Mouse (Mus musculus) embryonic facial prominence, embryonic 12.5 days (tissue): ENCODE results near the gene Sv2a. TPM values are rescaled to one million over a fixed set of nuclear protein-coding genes. Genes with fewer than 3 reads are reported as not detected.

Experiments
- ATAC-seq: fragments of 200-750 bp; cut with Nextera tagmentation; 2 replicates; pipeline ENCODE4 v1.8.0; 2017; ENCODE audit not compliant: insufficient number of reproducible peaks, insufficient read depth, low FRiP score, low TSS enrichment
- H3K27ac ChIP-seq: fragments of 300-500 bp; sonication (generic); 2 replicates; pipeline ENCODE4 v1.5.1; 2016; ENCODE audit warnings: mild to moderate bottlenecking
- H3K27me3 ChIP-seq: fragments of 300-500 bp; sonication (generic); 2 replicates; pipeline ENCODE4 v1.6.1; 2016; ENCODE audit warnings: mild to moderate bottlenecking, moderate library complexity
- H3K36me3 ChIP-seq: fragments of 300-500 bp; sonication (generic); 2 replicates; pipeline ENCODE4 v1.6.1; 2016; ENCODE audit warnings: mild to moderate bottlenecking
- H3K4me1 ChIP-seq: fragments of 300-500 bp; sonication (generic); 2 replicates; pipeline ENCODE4 v1.6.1; 2016
- H3K4me2 ChIP-seq: fragments of 300-500 bp; sonication (generic); replicated peaks from 2 replicates; pipeline ENCODE4 v1.6.1; 2016; ENCODE audit warnings: mild to moderate bottlenecking, moderate library complexity
- H3K4me3 ChIP-seq: fragments of 300-500 bp; sonication (generic); 2 replicates; pipeline ENCODE4 v1.5.1; 2016; ENCODE audit warnings: mild to moderate bottlenecking
- H3K9ac ChIP-seq: fragments of 300-500 bp; sonication (generic); 2 replicates; pipeline ENCODE4 v1.6.1; 2016; ENCODE audit warnings: mild to moderate bottlenecking, moderate library complexity
- H3K9me3 ChIP-seq: fragments of 300-500 bp; sonication (generic); 2 replicates; pipeline ENCODE4 v1.6.1; 2016; ENCODE audit warnings: mild to moderate bottlenecking, moderate library complexity
- WGBS: fragments of 180-500 bp; shearing (Covaris S2); methylation state at CpG from one replicate; pipeline ENCODE4 v1.1.7; 2016; 5-methylcytosine and 5-hydroxymethylcytosine counted together
- polyA plus RNA-seq: library from polyadenylated mRNA; unstranded; fragments of >200 nt; fragmentation: Nextera tagmentation; extraction: Ambion mirVana; gene quantifications from 2 replicates; pipeline ENCODE4 v1.2.1, GENCODE M21; 2016

Sv2a gene
- polyA plus RNA-seq, 1 experiment from 2014 or later: 8.6 TPM

GRCm38 (mm10) chr3:96178427-96178826, 2.5 kb upstream of the Sv2a start:
- Histone ChIP-seq H3K4me1 (peaks cover 34% of the 10 kb centered on the region), H3K4me2 (no peak overlapping the region), H3K27me3 (no peaks in the 10 kb centered on the region), H3K9ac (no peak overlapping the region), H3K4me3 (no peak overlapping the region), H3K9me3 (no peaks in the 10 kb centered on the region), H3K27ac (no peak overlapping the region), H3K36me3 (peaks cover 49% of the 10 kb centered on the region)
- ATAC-seq: no peak
- WGBS: 90% methylated on average over 4 of the region's 4 CpGs

- no peak for ATAC-seq
- peaks cover 31% of the 10 kb centered on the region for H3K4me1 ChIP-seq
- no peak overlapping the region for H3K27ac ChIP-seq
- H3K9ac ChIP-seq: no peak overlapping the region
- WGBS: 88% methylated on average over 2 of the region's 2 CpGs
- H3K4me2 ChIP-seq: no peak overlapping the region
- no peak overlapping the region for H3K4me3 ChIP-seq
- H3K36me3 ChIP-seq: peaks cover 45% of the 10 kb centered on the region
- no peaks in the 10 kb centered on the region for H3K9me3 ChIP-seq
- no peaks in the 10 kb centered on the region for H3K27me3 ChIP-seq
Measured at GRCm38 (mm10) chr3:96178902-96179301, 2.0 kb upstream of the Sv2a start.

GRCm38 (mm10) chr3:96179531-96179930, 1.4 kb upstream of the Sv2a start:
- Histone ChIP-seq H3K4me3 (no peak overlapping the region), H3K9me3 (no peaks in the 10 kb centered on the region), H3K36me3 (peaks cover 39% of the 10 kb centered on the region), H3K27me3 (no peaks in the 10 kb centered on the region), H3K9ac (no peak overlapping the region), H3K4me2 (no peak overlapping the region), H3K4me1 (peaks cover 25% of the 10 kb centered on the region), H3K27ac (no peak overlapping the region)
- ATAC-seq: no peak
- WGBS: 77% methylated on average over 4 of the region's 4 CpGs

- Histone ChIP-seq H3K27ac (no peak overlapping the region), H3K4me3 (peak overlapping the region; percentile 52), H3K4me2 (peak overlapping the region; percentile 83), H3K9me3 (no peaks in the 10 kb centered on the region), H3K4me1 (peaks cover 24% of the 10 kb centered on the region), H3K36me3 (peaks cover 19% of the 10 kb centered on the region), H3K9ac (peak overlapping the region; percentile 65), H3K27me3 (no peaks in the 10 kb centered on the region)
- WGBS: 26% methylated on average over 12 of the region's 12 CpGs
- peak; percentile 68; the same call in 1 of the 2 replicates for ATAC-seq
Measured at GRCm38 (mm10) chr3:96181510-96182381, 795 bp downstream of the Sv2a start.

GRCm38 (mm10) chr3:96182382-96182776, 1.4 kb downstream of the Sv2a start:
- peaks cover 24% of the 10 kb centered on the region for H3K4me1 ChIP-seq
- 24% methylated on average over 4 of the region's 4 CpGs for WGBS
- peaks cover 16% of the 10 kb centered on the region for H3K36me3 ChIP-seq
- ATAC-seq: no peak
- no peaks in the 10 kb centered on the region for H3K27me3 ChIP-seq
- peak overlapping the region; percentile 83 for H3K4me2 ChIP-seq
- no peaks in the 10 kb centered on the region for H3K9me3 ChIP-seq
- H3K9ac ChIP-seq: peak overlapping the region; percentile 12; the same call in 1 of the 2 replicates
- no peak overlapping the region for H3K27ac ChIP-seq
- peak overlapping the region; percentile 52; the same call in 1 of the 2 replicates for H3K4me3 ChIP-seq

GRCm38 (mm10) chr3:96192977-96193376, 12.0 kb downstream of the Sv2a start:
- no peaks in the 10 kb centered on the region for H3K27me3 ChIP-seq
- no peak overlapping the region for H3K9ac ChIP-seq
- H3K4me3 ChIP-seq: no peak overlapping the region
- H3K36me3 ChIP-seq: no peaks in the 10 kb centered on the region
- no peak overlapping the region for H3K27ac ChIP-seq
- H3K9me3 ChIP-seq: no peaks in the 10 kb centered on the region
- 51% methylated on average over 12 of the region's 12 CpGs for WGBS
- peaks cover 11% of the 10 kb centered on the region; the same call in 1 of the 2 replicates for H3K4me1 ChIP-seq
- ATAC-seq: no peak
- no peak overlapping the region for H3K4me2 ChIP-seq

GRCm38 (mm10) chr3:96194966-96195365, 14.0 kb downstream of the Sv2a start:
- no peak overlapping the region for H3K4me3 ChIP-seq
- no peaks in the 10 kb centered on the region for H3K27me3 ChIP-seq
- H3K9ac ChIP-seq: no peak overlapping the region
- H3K4me1 ChIP-seq: peaks cover 14% of the 10 kb centered on the region; the same call in 1 of the 2 replicates
- no peak overlapping the region for H3K27ac ChIP-seq
- H3K9me3 ChIP-seq: no peaks in the 10 kb centered on the region
- WGBS: 76% methylated on average over 10 of the region's 10 CpGs
- no peak overlapping the region for H3K4me2 ChIP-seq
- H3K36me3 ChIP-seq: no peaks in the 10 kb centered on the region
- ATAC-seq: no peak

GRCm38 (mm10) chr3:96195616-96196313, 14.8 kb downstream of the Sv2a start:
- Histone ChIP-seq H3K4me2 (no peak overlapping the region), H3K9me3 (no peaks in the 10 kb centered on the region), H3K36me3 (no peaks in the 10 kb centered on the region), H3K4me3 (no peak overlapping the region), H3K27me3 (no peaks in the 10 kb centered on the region), H3K4me1 (peaks cover 14% of the 10 kb centered on the region; the same call in 1 of the 2 replicates), H3K9ac (no peak overlapping the region), H3K27ac (no peak overlapping the region)
- ATAC-seq: no peak
- WGBS: 91% methylated on average over 11 of the region's 11 CpGs

GRCm38 (mm10) chr3:96196437-96197128, 15.6 kb downstream of the Sv2a start:
- H3K36me3 ChIP-seq: no peaks in the 10 kb centered on the region
- 0 out of 2 replicates have a peak, but pooled peaks have one; percentile 3 for ATAC-seq
- peak overlapping the region; percentile 86 for H3K9ac ChIP-seq
- peaks cover 14% of the 10 kb centered on the region; the same call in 1 of the 2 replicates for H3K4me1 ChIP-seq
- H3K27ac ChIP-seq: peak overlapping the region; percentile 98
- H3K27me3 ChIP-seq: no peaks in the 10 kb centered on the region
- 20% methylated on average over 27 of the region's 27 CpGs for WGBS
- H3K4me3 ChIP-seq: peak overlapping the region; percentile 63
- peak overlapping the region; percentile 89 for H3K4me2 ChIP-seq
- H3K9me3 ChIP-seq: no peaks in the 10 kb centered on the region

GRCm38 (mm10) chr3:96197129-96197749, 16.3 kb downstream of the Sv2a start:
- H3K27ac ChIP-seq: peak overlapping the region; percentile 98
- under 1% methylated on average over 50 of the region's 50 CpGs for WGBS

GRCm38 (mm10) chr3:96198181-96198580, 17.2 kb downstream of the Sv2a start:
- peaks cover 14% of the 10 kb centered on the region; the same call in 1 of the 2 replicates for H3K4me1 ChIP-seq
- no peaks in the 10 kb centered on the region for H3K36me3 ChIP-seq
- peak overlapping the region; percentile 89 for H3K4me2 ChIP-seq
- no peaks in the 10 kb centered on the region for H3K27me3 ChIP-seq
- peak overlapping the region; percentile 63 for H3K4me3 ChIP-seq
- 0 out of 2 replicates have a peak overlapping the region, but pooled peaks have one; percentile 46 for H3K27ac ChIP-seq
- 6% methylated on average over 6 of the region's 6 CpGs for WGBS
- no peaks in the 10 kb centered on the region for H3K9me3 ChIP-seq
- H3K9ac ChIP-seq: 0 out of 2 replicates have a peak overlapping the region, but pooled peaks have one; percentile 7
- ATAC-seq: 0 out of 2 replicates have a peak, but pooled peaks have one; percentile 35

More at GRCm38 (mm10) chr3:96197129-96197749, 16.3 kb downstream of the Sv2a start:
- Histone ChIP-seq H3K36me3 (no peaks in the 10 kb centered on the region), H3K9ac (peak overlapping the region; percentile 86), H3K4me2 (peak overlapping the region; percentile 89), H3K4me3 (peak overlapping the region; percentile 63), H3K27me3 (no peaks in the 10 kb centered on the region), H3K4me1 (peaks cover 14% of the 10 kb centered on the region; the same call in 1 of the 2 replicates), H3K9me3 (no peaks in the 10 kb centered on the region)
- ATAC-seq: peak; percentile 90
